Mouse (Mus musculus): ENCODE results near the gene Mog. TPM values are rescaled to one million over a fixed set of nuclear protein-coding genes. Genes with fewer than 3 reads are reported as not detected.
A peak's percentile ranks its signal among the peaks of the same experiment; 100 is the strongest.
"Not testable (repeated sequence)": the region's sequence is repeated elsewhere in the genome, so short reads cannot be mapped to it uniquely, and the experiment has no call there.

The Mog gene
- polyA plus RNA-seq, 1 experiment from 2014 or later, result not detected

GRCm38 (mm10) chr17:36992336-36993104 lies 30.7 kb downstream of the Mog start:
- Histone ChIP-seq H3K27me3 (peaks cover 21% of the 10 kb centered on the region), H3K9ac (no peak overlapping the region), H3K36me3 (no peaks in the 10 kb centered on the region), H3K9me3 (replicated peaks) (no peaks in the 10 kb centered on the region), H3K4me3 (replicated peaks) (no peak overlapping the region), H3K27ac (replicated peaks) (no peak overlapping the region), H3K4me2 (replicated peaks) (no peak overlapping the region), H3K4me1 (0 out of 2 replicates have a peak, but pooled peaks cover 4% of the 10 kb centered on the region)
- 70% methylated on average over 3 of the region's 3 CpGs for WGBS
- no peak for ATAC-seq (ENCODE audit: insufficient number of reproducible peaks, low FRiP score, low TSS enrichment, low read depth)

GRCm38 (mm10) chr17:36990630-36991029 lies 32.6 kb downstream of the Mog start:
- not testable (repeated sequence) for H3K9me3 ChIP-seq (replicated peaks); H3K4me2 ChIP-seq (replicated peaks); H3K36me3 ChIP-seq; H3K4me1 ChIP-seq; H3K9ac ChIP-seq; H3K4me3 ChIP-seq (replicated peaks); H3K27ac ChIP-seq (replicated peaks); ATAC-seq (ENCODE audit: insufficient number of reproducible peaks, low FRiP score, low TSS enrichment, low read depth)
- H3K27me3 ChIP-seq, result peaks cover 27% of the 10 kb centered on the region
- 80% methylated on average over 6 of the region's 6 CpGs for WGBS

DNA sequence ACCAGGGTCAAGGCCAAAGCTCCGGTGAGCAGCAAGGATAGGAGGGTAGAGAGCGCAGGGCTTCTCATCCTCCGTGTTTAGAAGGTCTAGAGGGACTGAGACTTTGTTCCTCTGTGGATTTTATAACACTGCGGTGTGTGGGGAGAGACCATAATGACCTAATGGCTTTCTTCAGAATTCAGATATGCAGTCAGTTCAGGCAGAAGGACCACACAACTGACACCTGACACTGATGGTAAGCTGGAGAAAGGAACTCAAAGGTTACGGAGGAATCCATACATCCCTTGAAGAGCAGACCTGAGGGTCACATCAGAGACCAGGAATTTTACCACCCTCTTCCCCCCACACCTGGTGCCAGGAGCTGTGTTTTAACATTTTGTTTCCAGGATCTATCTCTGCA lies 33.8 kb downstream of the Mog start, which contains the start of gene H2-M5:
Gene H2-M5, minus strand, starts transcription at position 101 of the 400 bp plus-strand sequence.
- no peak for ATAC-seq (ENCODE audit: insufficient number of reproducible peaks, low FRiP score, low TSS enrichment, low read depth)
- 22% methylated on average over 5 of the region's 5 CpGs for WGBS
- Histone ChIP-seq H3K4me3 (replicated peaks) (peak within 1 kb of the TSS; percentile 11; the same call in 1 of the 2 replicates), H3K9me3 (replicated peaks) (no peaks in the 10 kb centered on the region), H3K27me3 (peaks cover 27% of the 10 kb centered on the region), H3K9ac (no peak within 1 kb of the TSS), H3K27ac (replicated peaks) (no peak within 1 kb of the TSS), H3K4me1 (0 out of 2 replicates have a peak, but pooled peaks cover 4% of the 10 kb centered on the region), H3K36me3 (no peaks in the 10 kb centered on the region), H3K4me2 (replicated peaks) (peak within 1 kb of the TSS; percentile 27; the same call in 1 of the 2 replicates)

GRCm38 (mm10) chr17:36988475-36988874 lies 34.7 kb downstream of the Mog start:
- WGBS, result 5% methylated on average over 24 of the region's 24 CpGs
- Histone ChIP-seq H3K9ac (no peak overlapping the region), H3K36me3 (no peaks in the 10 kb centered on the region), H3K4me3 (replicated peaks) (peak overlapping the region; percentile 11; the same call in 1 of the 2 replicates), H3K27ac (replicated peaks) (no peak overlapping the region), H3K27me3 (peaks cover 27% of the 10 kb centered on the region), H3K9me3 (replicated peaks) (no peaks in the 10 kb centered on the region), H3K4me2 (replicated peaks) (peak overlapping the region; percentile 27; the same call in 1 of the 2 replicates), H3K4me1 (0 out of 2 replicates have a peak, but pooled peaks cover 4% of the 10 kb centered on the region)
- ATAC-seq (ENCODE audit: insufficient number of reproducible peaks, low FRiP score, low TSS enrichment, low read depth), result no peak

DNA sequence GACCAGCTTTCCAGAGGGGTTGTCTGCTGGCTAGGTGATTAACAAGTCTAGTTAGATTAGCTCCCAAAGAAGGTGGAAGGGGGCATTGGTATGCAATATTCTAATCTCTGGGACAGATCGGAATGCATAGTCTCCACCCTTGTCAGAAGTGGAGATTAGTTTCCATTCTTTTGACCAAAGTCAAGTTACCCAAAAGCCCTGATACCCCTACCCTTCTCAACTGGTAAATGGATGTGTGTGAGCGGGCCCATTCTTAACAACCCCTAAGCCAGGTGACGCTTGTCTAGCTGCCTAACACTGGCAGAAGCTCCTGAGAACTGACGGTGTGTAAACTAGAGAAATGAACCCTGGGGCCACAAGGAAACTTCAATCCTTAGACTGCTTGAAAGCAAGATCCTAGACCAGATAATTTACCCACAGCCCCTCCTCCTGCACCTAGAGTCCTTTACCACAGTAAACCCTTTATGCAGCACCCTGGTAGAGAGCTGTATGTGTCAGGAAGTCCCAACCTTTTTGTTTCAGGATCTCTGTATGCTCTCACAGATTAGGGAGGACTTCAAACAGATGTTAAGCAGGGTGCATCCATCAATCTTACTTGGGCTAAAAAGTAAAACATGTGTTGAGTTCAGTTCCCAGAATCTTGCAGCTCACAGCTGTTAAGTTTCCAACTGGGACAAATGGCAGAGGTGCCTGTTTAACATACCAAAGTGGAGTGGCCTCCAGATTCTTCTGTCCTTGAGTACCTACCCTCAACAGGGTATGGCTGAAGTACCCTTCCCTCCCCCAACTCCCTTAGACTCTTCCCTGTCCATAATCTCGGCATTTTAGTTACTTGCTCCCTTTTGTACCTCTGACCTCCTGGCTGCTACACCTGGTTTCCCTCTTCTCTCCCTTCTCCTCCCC lies 40.7 kb downstream of the Mog start:
- WGBS, result 31% methylated on average over 5 of the region's 5 CpGs
- H3K4me2 ChIP-seq (replicated peaks), result no peak overlapping the region
- H3K9ac ChIP-seq, result no peak overlapping the region
- H3K4me1 ChIP-seq, result no peaks in the 10 kb centered on the region
- H3K4me3 ChIP-seq (replicated peaks), result no peak overlapping the region
- peaks cover 6% of the 10 kb centered on the region for H3K27me3 ChIP-seq
- H3K27ac ChIP-seq (replicated peaks), result no peak overlapping the region
- H3K9me3 ChIP-seq (replicated peaks), result no peaks in the 10 kb centered on the region
- no peaks in the 10 kb centered on the region for H3K36me3 ChIP-seq
- no peak for ATAC-seq (ENCODE audit: insufficient number of reproducible peaks, low FRiP score, low TSS enrichment, low read depth)

DNA sequence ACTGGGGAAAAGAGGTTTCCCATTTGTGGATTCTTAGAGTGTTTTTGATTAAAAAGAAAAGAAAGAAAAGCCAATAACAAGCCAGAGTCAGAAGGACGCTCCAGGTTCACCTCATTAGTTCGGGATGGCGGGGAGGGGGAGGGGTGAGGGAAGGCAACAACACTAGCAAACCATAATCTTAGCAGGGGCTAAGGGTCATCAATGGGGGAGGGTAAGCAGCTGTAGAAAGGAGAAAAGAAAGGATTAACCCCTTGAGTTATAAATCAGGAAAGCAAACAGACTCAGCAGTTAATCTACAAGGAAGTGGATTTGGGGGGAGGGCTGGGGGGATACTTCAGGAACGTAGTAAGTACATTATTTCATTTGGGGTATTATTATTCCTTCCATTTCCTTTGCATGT lies 41.4 kb downstream of the Mog start:
- WGBS, result 6% methylated on average over 4 of the region's 4 CpGs
- Histone ChIP-seq H3K36me3 (no peaks in the 10 kb centered on the region), H3K4me3 (replicated peaks) (peak overlapping the region; percentile 13; the same call in 1 of the 2 replicates), H3K27ac (replicated peaks) (no peak overlapping the region), H3K9ac (no peak overlapping the region), H3K4me1 (no peaks in the 10 kb centered on the region), H3K9me3 (replicated peaks) (no peaks in the 10 kb centered on the region), H3K27me3 (no peaks in the 10 kb centered on the region), H3K4me2 (replicated peaks) (peak overlapping the region; percentile 37)
- ATAC-seq (ENCODE audit: insufficient number of reproducible peaks, low FRiP score, low TSS enrichment, low read depth), result no peak

- H3K9me3 ChIP-seq (replicated peaks), result no peaks in the 10 kb centered on the region
- H3K27me3 ChIP-seq, result no peaks in the 10 kb centered on the region
- peak within 1 kb of the TSS; percentile 37 for H3K4me2 ChIP-seq (replicated peaks)
- no peak for ATAC-seq (ENCODE audit: insufficient number of reproducible peaks, low FRiP score, low TSS enrichment, low read depth)
- H3K27ac ChIP-seq (replicated peaks), result no peak within 1 kb of the TSS
- H3K4me3 ChIP-seq (replicated peaks), result peak within 1 kb of the TSS; percentile 13
- H3K9ac ChIP-seq, result no peak within 1 kb of the TSS
- WGBS, result 10% methylated on average over 18 of the region's 18 CpGs
- H3K36me3 ChIP-seq, result no peaks in the 10 kb centered on the region
- no peaks in the 10 kb centered on the region for H3K4me1 ChIP-seq
Measured at GRCm38 (mm10) chr17:36981221-36981813, 41.9 kb downstream of the Mog start, which contains the start of gene 2410137M14Rik. Gene 2410137M14Rik (minus strand): TSS chr17:36981237.

GRCm38 (mm10) chr17:36973271-36973787 lies 49.9 kb downstream of the Mog start:
- Histone ChIP-seq H3K4me2 (replicated peaks) (no peak overlapping the region), H3K9me3 (replicated peaks) (no peaks in the 10 kb centered on the region), H3K36me3 (no peaks in the 10 kb centered on the region), H3K9ac (no peak overlapping the region), H3K27ac (replicated peaks) (no peak overlapping the region), H3K27me3 (no peaks in the 10 kb centered on the region), H3K4me1 (no peaks in the 10 kb centered on the region), H3K4me3 (replicated peaks) (no peak overlapping the region)
- WGBS, result 54% methylated on average over 8 of the region's 8 CpGs
- no peak for ATAC-seq (ENCODE audit: insufficient number of reproducible peaks, low FRiP score, low TSS enrichment, low read depth)

- no peak overlapping the region for H3K27ac ChIP-seq (replicated peaks)
- 80% methylated on average over 3 of the region's 3 CpGs for WGBS
- ATAC-seq (ENCODE audit: insufficient number of reproducible peaks, low FRiP score, low TSS enrichment, low read depth), result no peak
- no peaks in the 10 kb centered on the region for H3K36me3 ChIP-seq
- H3K9me3 ChIP-seq (replicated peaks), result no peaks in the 10 kb centered on the region
- H3K27me3 ChIP-seq, result no peaks in the 10 kb centered on the region
- H3K4me1 ChIP-seq, result no peaks in the 10 kb centered on the region
- no peak overlapping the region for H3K9ac ChIP-seq
- no peak overlapping the region for H3K4me2 ChIP-seq (replicated peaks)
- H3K4me3 ChIP-seq (replicated peaks), result no peak overlapping the region
Measured at GRCm38 (mm10) chr17:36972791-36973190, 50.4 kb downstream of the Mog start.

- H3K9ac ChIP-seq, result no peak overlapping the region
- no peak overlapping the region for H3K27ac ChIP-seq (replicated peaks)
- H3K4me1 ChIP-seq, result no peaks in the 10 kb centered on the region
- no peak for ATAC-seq (ENCODE audit: insufficient number of reproducible peaks, low FRiP score, low TSS enrichment, low read depth)
- no peaks in the 10 kb centered on the region for H3K27me3 ChIP-seq
- no peak overlapping the region for H3K4me2 ChIP-seq (replicated peaks)
- no peak overlapping the region for H3K4me3 ChIP-seq (replicated peaks)
- H3K36me3 ChIP-seq, result no peaks in the 10 kb centered on the region
- 84% methylated on average over 6 of the region's 6 CpGs for WGBS
- H3K9me3 ChIP-seq (replicated peaks), result no peaks in the 10 kb centered on the region
Measured at GRCm38 (mm10) chr17:36971172-36971850, 51.9 kb downstream of the Mog start.
